In genomic region chr19:47320331-47320668, GRCm38 (mm10) we compare ENCODE assay signal across 8 mouse cellular contexts.
DNase-seq lines count a peak whose midpoint lies in the region; ATAC-seq and TF ChIP-seq lines count a peak whose summit lies in the region.

No protein-coding gene starts in this region.

- no peaks in the 10 kb centered on the region for H3K36me3 ChIP-seq in kidney, embryonic 16.5 days (ENCODE audit: insufficient read depth, low read length)

- H3K4me1 ChIP-seq in kidney, embryonic 16.5 days (ENCODE audit: insufficient read depth, low read length), result peaks cover 53% of the 10 kb centered on the region

- H3K4me2 ChIP-seq in kidney, embryonic 16.5 days (replicated peaks; ENCODE audit: low read depth, low read length), result peak overlapping the region; percentile 37

- DNase-seq in ovary, adult 18-20 months (ENCODE audit: low spot score), result peak; percentile 56
- no peak for DNase-seq in ovary, postnatal 14 days (ENCODE audit: low spot score)
- DNase-seq in gastrocnemius, postnatal 25 days, result peak; percentile 66
- DNase-seq in lung, postnatal 14 days, result peak; percentile 84
- DNase-seq in yolk sac, embryonic 10.5 days (ENCODE audit: low spot score), result no peak
- DNase-seq in left cerebral cortex, adult 2 months (ENCODE audit: extremely low spot score in 1 of 2, low spot score in 2 of 2), result no peak
- DNase-seq in cerebellum, adult 9-10 months, result no peak

- H3K27me3 ChIP-seq in kidney, embryonic 16.5 days (ENCODE audit: insufficient read depth, low read length), result no peaks in the 10 kb centered on the region

- 18% methylated on average over 8 of the region's 8 CpGs for WGBS in kidney, embryonic 16.5 days

- H3K9me3 ChIP-seq in kidney, embryonic 16.5 days (ENCODE audit: low read length), result no peaks in the 10 kb centered on the region

- TF ChIP-seq CTCF in left cerebral cortex, adult 2 months (IDR thresholded peaks at IDR 0.05), result no peak

- ATAC-seq in kidney, embryonic 16.5 days (ENCODE audit: low FRiP score, low TSS enrichment), result peak; percentile 50

- intact Hi-C loops in left cerebral cortex, adult 2 months (cut with DNase I), result no loop called here

- H3K9ac ChIP-seq in kidney, embryonic 16.5 days (replicated peaks; ENCODE audit: low read length), result peak overlapping the region; percentile 19; the same call in 1 of the 2 replicates

- H3K4me3 ChIP-seq in kidney, embryonic 16.5 days (ENCODE audit: low read length), result peak overlapping the region; percentile 2; the same call in 1 of the 2 replicates
- H3K4me3 ChIP-seq in left cerebral cortex, adult 2 months, result no peak overlapping the region

- H3K27ac ChIP-seq in kidney, embryonic 16.5 days (ENCODE audit: low read length), result no peak overlapping the region; the same call in 1 of the 2 replicates
- H3K27ac ChIP-seq in left cerebral cortex, adult 2 months, result no peak overlapping the region

Comparison
In these comparisons a context has a peak if more than half of its experiments do, and no peak if none do; other contexts are left out.
1. DNase-seq: peak in ovary, adult 18-20 months (single experiment), gastrocnemius, postnatal 25 days (single experiment) and lung, postnatal 14 days (single experiment); none in ovary, postnatal 14 days (single experiment), yolk sac, embryonic 10.5 days (single experiment), left cerebral cortex, adult 2 months (0 of 2) and cerebellum, adult 9-10 months (single experiment).